Mouse (Mus musculus) liver, adult 2 months (tissue): ENCODE data around the gene Cd44.

Source experiments
- CTCF ChIP-seq: fragments of 200-500 bp; IDR thresholded peaks from 2 replicates; pipeline ENCODE4 v1.5.1; 2011; ENCODE audit warnings: low read depth, low read length, control low read depth
- POLR2A ChIP-seq: fragments of 200-500 bp; IDR thresholded peaks from 2 replicates; pipeline ENCODE4 v1.6.1; 2011; ENCODE audit warnings: low read length, control low read depth; ENCODE audit not compliant: insufficient read depth; ENCODE audit errors: extremely low read depth

- no peak for TF ChIP-seq POLR2A
- no peak for TF ChIP-seq CTCF
Observed at GRCm38 (mm10) chr2:102941937-102942781, 40.7 kb upstream of the Cd44 start.
